Mouse (Mus musculus): ENCODE results near the gene Vmn1r95.
"Not testable (repeated sequence)": the region's sequence is repeated elsewhere in the genome, so short reads cannot be mapped to it uniquely, and the experiment has no call there.

Gene Vmn1r95

GRCm38 (mm10) chr7:20193410-20193809 lies at the start of gene Vmn1r95:
TSS of gene Vmn1r95 (plus strand) at chr7:20193710.
- in situ Hi-C loops (cut with MboI) = not testable (repeated sequence)

GRCm38 (mm10) chr7:20168277-20168676 lies 25.2 kb upstream of the Vmn1r95 start, which contains the start of gene Vmn1r94:
TSS of gene Vmn1r94 (minus strand) at chr7:20168377.
- in situ Hi-C loops (cut with MboI) = not testable (repeated sequence)

GRCm38 (mm10) chr7:20205507-20205906 lies 12.0 kb downstream of the Vmn1r95 start, which contains the start of gene Gm6164:
TSS of gene Gm6164 (minus strand) at chr7:20205607.
- in situ Hi-C loops (cut with MboI) = not testable (repeated sequence)

GRCm38 (mm10) chr7:20233728-20234127 lies 40.2 kb downstream of the Vmn1r95 start, which contains the start of gene Gm4498:
TSS of gene Gm4498 (minus strand) at chr7:20233828.
- in situ Hi-C loops (cut with MboI) = not testable (repeated sequence)

All from mature B cell (primary cell).